Mouse (Mus musculus): ENCODE data around the gene Prpf18. TPM values are rescaled to one million over a fixed set of nuclear protein-coding genes. Genes with fewer than 3 reads are reported as not detected.

Gene Prpf18
- polyA plus RNA-seq, 1 experiment from 2014 or later: 39.0 TPM

Other genes with a start within 250 kb of the Prpf18 start
- 1.3 and 1.4 TPM in 2 replicates for gene Bend7, start 65.7 kb upstream of the Prpf18 start, polyA plus RNA-seq (2015; fragmentation: Nextera tagmentation; extraction: Ambion mirVana)
- 93.1 and 93.4 TPM in 2 replicates for gene Sephs1, start 229.5 kb upstream of the Prpf18 start, polyA plus RNA-seq (2015; fragmentation: Nextera tagmentation; extraction: Ambion mirVana)

All from limb, embryonic 13.5 days (tissue).